Mouse (Mus musculus) right cerebral cortex, postnatal 36 days (tissue): ENCODE measurements around the gene Itgb2.

Source experiments
- DNase-seq, 2 experiments: peaks; one replicate each; pipeline ENCODE4 v3.0.0; 2022; ENCODE audit warnings: low spot score in 2 of 2, mixed read lengths in 1 of 2

Itgb2 gene

DNA sequence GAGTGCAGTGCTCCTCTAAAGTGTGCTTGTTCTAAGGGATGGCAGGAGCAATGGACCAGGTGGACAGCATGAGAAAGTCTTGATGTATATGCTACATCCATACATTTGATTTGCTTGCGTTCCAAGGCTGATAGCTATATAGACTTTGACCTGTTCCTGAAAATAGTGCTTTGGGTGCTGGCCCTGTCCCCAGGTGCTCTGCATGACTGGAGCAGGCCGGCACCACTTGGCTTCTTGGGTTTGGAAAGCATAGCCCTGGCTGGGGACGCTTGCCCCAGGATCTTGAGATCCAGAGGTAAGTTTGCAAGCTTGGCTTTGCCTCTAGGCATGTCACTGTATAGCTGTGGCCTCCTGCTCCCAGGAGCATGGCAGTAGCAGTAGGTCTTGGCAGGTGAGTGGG lies 56.6 kb downstream of the Itgb2 start:
- no peak for DNase-seq

DNA sequence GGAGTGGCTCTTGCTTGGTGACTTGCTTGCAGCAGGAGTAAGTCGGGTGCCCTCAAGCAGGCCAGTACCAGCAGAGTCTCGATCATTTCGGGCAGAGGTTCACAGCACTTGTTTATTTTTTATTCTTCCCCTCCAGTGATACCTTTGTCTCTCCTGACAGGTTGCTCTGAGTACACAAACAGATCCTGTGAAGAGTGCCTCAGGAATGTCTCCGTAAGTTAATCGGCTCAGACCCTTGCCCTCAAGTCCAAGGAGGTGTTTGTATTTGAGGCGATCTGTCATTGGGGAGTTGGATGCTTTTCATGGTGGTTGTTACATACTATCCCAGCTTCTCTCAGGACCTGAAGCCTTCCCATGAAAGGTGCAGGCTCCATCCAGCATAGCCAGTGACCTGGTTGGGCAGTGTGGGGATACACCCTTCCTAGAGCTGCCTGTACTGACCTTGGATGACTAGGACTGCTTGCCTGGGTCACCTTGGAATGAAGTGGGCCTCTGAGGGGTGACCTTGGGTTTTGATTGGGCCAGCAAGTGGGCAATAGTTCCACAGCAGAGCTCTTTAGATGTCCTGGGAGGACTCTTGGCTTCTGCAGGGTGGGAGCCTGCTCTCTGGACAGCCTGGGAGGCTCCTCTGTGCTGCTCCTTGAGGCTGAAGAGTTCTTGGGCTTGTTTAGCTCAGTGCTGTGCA lies 57.2 kb downstream of the Itgb2 start:
- no peak for DNase-seq

DNA sequence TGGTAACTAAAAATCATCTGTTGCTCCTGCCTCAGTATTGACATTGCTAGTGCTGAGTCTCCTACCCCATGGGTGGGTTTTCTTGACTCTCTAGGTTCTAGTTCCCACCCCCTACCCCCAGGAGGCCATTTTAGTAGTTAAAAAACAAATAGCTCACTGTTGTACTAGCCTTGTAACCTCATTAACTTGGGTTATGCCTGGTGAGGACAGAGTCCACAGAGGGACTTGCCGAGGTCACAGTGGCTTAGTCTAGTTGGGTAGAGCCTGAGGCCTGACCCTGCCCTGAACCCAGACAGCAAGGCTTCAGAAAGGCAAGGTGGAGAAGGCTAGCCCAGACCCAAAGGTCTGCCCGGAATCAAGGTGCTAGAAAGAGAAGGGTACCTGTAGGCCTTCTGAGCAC lies 58.0 kb downstream of the Itgb2 start:
- DNase-seq: no peak

DNA sequence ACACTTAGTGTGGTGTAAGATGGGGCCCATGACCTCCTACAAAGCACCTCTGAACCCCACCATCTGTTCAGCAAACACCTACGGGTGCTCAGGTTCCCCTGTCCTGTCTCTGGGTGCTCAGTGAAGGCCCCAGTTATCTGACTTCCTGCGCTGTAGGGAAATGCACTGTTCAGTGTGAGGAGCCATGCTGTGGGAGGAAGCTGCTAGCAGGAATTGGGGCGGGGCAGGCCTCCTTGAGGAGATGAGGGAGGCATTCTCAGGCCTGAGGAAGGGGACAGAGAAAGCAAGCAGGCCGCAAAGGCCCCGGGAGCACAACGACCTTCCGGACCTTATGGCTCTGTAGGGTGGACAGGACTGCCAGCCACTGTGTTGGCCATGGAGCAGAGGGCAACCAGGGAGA lies 59.1 kb downstream of the Itgb2 start:
- DNase-seq: no peak

DNA sequence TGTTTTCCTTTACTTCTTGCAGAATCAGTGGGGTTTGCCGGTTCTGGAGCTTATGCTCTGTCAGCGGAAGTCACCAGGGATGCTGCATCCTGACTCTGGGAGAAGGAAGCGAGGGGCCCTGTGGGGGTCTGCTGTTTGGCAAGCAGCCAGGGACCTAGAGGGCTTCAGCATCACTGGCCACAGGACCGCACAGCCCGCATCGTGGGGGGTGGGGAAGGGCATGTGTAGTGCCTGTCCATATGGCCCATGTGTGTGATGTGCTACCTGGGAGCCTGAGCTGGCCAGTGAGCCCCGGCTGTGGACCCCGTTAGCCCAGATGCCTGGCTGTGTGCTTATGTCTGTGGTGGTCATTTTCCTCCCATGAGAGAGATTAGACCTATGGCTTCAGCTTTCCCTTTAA lies 59.7 kb downstream of the Itgb2 start:
- no peak for DNase-seq

DNA sequence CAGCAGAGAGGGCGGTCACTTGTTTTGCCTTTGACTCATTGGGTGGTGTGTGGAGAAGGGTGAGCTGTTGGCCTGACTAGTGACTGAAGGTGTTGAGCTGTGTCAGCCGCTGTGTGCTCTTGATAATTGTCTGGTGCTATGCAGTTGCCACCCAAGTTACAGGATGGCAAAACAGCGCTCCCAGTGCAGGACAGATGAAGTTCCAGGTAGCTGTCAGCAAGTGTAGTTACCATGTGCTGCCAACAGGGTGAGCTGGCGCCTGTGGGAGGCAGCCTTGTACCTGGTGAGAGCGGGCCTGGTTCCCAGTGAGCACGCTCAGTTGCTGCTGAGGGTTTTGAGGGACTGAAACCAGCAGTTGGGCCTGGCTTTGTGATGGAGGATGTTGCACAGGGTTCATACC lies 60.8 kb downstream of the Itgb2 start:
- DNase-seq: no peak

DNA sequence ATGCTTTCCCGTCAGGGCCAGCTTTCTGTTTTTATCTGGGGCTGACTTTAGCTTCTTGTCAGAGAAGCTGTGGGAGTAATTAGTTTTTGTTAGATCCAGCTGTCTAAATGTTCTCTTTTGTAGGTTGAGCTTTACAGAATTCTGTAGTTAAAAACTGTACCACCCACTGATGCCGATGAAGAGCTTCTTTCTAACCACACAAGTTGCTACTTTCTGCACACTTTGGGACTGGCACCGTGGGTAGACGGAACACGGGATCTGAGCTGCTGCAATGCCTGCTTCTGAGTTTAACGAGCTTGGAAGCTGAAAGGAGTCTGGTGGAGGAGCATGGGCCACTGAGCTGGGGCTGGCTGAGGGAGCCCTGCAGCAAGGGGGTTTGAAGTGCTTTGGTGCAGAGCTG lies 61.5 kb downstream of the Itgb2 start:
- DNase-seq: peak; percentile 75 to 91

DNA sequence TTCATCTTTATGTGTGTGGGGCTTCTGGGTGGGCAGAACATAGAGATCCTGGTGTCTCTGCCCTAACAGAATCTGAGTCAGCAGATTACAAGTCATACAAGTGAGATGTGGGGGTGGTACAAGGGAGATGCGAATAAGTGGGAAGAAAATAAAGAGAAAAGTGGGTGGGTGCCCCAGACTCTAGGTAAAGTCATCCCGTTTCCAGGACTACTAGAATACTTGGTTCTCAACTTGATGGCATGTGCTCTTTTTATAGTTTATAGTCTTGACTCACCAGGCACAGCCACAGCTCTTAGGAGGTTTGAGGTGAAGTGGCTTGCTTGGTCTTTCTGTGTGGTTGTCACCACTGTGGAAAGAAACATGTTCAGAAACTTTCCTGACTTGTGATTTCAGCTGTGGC lies 66.0 kb downstream of the Itgb2 start:
- no peak for DNase-seq

DNA sequence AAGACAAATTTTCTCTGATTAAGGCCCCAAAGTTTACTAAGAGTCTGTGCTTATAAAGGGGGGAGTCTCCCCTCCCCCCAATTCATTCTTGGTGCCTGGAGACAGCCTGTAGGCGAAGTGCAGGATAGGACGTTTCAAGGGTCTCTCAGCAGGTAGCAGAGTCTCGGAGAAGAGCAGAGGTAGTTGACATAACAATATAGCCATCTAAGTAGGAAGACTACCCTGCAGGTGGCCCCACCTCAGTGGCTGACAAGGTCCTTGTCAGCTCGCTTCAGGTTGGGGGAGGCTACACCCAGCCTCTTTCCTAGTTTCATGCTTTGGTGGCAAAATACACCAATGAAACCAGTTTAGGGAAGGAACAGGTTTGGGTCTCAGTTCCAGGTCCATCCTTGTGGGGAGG lies 73.0 kb downstream of the Itgb2 start:
- DNase-seq: no peak

DNA sequence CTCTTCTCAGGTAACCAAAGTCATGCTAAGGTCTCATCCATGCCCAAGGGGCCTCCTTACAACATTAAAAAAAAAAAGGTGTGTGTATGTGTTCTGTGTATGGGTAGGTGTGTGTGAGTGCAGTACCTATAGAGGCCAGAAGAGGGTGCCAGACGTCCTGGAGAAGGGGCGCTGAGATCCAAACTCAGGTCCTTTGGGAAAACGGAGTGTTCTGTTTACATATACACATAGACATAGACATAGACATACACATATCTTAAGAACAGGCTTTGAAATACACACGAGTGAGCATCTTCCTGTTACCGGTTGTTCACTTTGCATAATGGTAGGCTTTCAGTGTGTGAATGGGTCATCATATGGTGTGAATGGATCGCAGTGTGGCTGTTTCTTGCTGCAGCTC lies 74.1 kb downstream of the Itgb2 start:
- DNase-seq: no peak

DNA sequence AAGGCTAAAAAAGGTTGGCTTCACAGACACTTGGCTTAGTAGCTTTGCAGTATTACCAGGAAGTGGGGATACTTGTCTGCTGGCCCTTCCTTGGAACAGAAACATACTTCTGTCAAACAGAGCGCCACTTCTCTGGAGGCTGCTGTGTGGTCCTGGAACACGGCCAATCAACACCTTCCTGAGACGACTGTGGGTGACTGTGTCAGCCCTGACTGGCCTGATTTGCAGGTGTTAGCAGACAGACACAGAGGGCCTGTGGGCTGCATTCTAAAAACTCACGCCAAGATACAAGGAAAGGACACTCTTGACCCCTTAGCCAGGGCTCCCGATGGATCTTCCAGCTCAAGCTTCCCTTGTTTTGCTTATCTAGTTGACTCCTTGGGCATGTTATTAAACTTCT lies 74.9 kb downstream of the Itgb2 start:
- no peak for DNase-seq

DNA sequence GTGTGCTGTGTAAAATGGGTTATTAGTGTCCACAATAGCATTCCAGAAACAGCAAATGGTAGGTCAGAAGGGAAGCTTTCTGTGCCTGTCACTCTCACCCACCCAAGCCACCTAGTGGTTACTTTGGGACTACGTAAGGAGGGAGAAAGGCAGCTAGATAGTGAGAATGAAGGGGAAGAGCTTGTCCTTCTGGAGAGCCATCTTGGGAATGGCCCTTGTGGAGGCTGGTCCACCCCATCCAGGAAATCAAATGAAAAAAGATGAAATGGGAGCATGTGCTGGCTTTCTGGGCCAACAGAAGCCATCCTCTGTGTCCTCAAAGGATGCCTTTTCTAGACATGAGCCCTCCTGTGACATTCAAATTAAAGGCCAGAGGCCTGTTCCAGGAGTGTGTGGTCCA lies 75.3 kb downstream of the Itgb2 start:
- no peak for DNase-seq

DNA sequence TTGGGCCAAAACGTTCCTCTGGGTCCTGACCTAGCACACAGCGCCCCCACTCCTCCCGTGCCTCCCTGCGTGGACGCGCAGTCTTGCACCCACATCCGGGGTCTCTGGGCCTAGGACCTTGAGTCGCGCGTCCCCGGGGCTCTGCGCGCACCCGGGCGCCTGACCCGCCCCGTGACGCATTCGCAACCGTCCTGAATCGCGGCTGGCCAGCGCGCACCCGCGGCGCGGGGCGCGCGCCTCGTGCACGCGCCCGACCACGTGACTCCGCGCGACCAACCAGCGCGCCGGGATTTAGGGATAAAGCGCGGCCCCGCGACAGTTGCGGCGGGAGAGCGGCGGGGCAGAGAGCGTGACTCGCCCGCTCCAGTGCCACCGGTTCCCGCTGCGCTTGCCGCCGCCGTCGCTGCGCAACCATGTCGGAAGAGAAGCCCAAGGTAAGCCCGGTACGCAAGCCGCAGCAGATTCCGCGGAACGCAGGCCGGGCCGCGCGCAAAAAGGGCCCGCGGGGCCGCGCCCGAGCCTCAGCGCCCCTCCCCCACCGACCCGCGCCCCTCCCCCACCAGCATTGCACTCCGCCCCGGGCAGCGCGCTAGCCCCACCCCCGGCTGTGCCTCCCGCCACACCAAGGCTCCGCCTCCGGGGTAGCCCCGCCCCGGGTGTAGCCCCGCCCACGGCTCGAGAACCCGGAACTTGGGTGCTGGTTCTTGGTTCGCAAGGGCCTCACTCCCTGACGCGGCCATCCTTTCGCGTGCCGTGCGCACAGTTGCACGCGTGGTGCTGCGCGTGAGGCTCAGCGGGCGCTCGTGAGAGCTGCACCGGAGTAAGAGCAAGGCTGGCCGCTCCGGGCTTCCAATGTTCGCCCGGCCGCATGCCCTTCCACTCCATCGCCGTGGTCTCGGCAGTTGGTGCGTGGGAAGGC lies 76.1 kb downstream of the Itgb2 start, which contains the start of the genes Sumo3 and Gm49325:
Sumo3 (plus strand) TSS at position 190 of the 919 bp plus-strand sequence.
Gm49325 (plus strand) TSS at position 290 of the 919 bp plus-strand sequence.
- DNase-seq: peak; percentile 90

DNA sequence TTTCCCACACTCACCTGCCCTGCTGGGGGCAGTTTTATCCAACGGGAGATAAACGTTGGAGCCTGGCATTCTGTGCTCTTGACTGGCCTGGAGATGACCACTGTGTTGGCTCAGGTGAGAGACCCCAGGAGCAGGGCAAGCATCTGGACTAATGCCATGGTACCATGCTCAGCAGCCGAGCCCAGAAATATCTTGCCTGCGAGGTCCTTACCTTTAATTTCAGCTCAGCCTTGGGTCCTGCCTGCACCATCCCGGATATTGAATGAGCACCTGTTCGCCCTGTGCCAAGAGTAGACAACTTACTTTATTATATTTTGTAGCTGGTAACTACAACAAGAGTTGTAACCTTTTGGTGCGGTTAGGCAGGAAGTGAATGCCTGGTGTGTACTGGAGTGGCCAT lies 76.8 kb downstream of the Itgb2 start:
- no peak for DNase-seq

DNA sequence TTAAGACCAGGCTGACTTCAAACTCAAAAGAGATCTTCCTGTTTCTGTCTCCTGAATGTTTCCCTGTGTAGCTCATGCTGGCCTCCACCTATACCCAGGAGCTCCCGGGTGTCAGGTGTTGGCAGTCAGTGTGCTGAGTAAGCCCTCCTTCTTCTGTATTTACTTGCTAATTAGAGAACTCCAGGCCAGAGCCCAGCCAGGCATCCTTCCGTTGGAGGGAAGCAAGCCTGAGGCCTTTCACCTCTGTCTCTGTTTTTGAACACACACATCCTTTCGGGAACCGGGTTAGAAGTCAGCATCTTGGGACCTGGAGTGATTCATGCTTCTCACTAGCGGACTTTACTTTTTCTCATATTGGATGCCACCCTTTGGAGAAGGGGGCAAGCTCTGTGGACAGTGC lies 77.4 kb downstream of the Itgb2 start:
- no peak for DNase-seq

DNA sequence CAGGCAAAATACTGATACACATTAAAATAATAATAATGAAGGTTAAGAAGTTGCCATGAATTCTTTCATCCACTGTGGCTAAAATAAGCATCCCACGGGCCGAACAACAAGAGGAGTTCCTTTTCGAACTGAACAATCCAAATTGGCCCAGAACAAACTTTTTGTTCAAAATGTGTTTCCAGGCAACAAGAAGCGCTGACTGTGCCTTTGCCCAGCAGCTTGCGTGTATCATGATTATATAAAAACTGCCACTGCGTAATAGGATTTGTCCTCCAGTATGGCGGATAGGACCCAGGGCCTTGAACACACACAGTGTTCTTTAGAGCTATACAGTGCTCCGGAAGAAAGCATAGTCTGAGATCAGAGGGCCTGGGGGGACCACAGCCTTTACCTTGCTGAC lies 78.5 kb downstream of the Itgb2 start:
- DNase-seq: no peak

DNA sequence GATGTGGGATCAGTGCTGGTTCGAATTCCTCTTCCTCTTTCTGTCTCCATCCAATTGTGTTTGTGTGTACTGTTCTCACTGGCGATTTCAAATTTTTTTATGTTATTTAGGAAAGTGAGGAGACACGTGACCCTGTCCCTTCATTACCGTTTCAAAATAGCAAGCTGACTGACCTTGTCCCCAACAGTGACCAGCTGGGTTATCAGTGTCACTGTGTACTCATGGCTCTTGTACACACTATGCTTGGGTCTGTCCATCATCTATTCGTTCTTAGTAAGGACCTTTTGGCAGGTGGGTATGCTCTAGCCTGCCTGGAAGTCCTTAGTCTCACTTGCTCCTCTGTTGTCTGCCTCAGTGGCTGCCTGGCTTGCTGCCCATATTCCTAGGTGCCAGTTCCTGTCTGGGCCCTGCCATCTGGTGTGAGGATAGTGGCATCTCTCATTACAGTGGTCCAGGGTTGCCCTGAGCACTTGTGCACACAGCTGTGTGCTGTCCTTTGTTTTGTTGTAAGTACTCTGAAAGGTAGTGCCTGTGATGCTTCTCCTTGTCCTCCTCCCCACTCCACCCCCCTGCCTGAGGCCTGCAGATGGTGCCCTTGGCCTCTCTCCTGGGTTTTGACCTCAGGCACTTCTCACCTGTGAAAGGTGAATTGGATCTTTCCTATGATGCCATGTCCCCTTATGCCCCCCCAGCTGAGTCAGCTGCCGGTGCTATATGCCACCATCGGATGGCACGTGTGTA lies 80.3 kb downstream of the Itgb2 start:
- no peak for DNase-seq

DNA sequence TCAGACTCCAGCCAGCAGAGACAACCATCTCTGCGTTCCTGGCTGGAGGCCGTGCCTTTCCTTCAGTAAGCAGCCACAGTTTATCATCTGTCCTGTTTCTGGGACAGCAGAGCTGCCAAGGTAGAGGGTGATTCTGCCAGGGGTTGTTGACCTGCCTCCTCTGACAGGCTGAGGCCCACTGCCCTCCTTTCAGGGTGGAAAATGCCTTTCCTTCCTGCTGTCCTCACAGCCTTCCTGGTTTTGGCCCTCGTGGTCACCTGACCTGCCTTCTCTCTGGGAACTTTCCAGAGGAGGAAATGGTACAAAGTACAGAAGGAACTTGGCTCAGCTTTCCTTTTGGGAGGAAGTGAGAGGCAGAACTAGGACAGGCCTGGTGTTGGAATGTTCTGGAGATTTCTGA lies 83.4 kb downstream of the Itgb2 start:
- DNase-seq: no peak
